Mouse (Mus musculus) spleen, postnatal 4 days (tissue): ENCODE data around the gene Dnajb12.
"Not testable (repeated sequence)": the region's sequence is repeated elsewhere in the genome, so short reads cannot be mapped to it uniquely, and the experiment has no call there.

ENCODE experiments used
- DNase-seq, 2 experiments: peaks; one replicate each; pipeline ENCODE4 v3.0.0; 2022; ENCODE audit warnings: low spot score in 2 of 2

Dnajb12 gene

DNA sequence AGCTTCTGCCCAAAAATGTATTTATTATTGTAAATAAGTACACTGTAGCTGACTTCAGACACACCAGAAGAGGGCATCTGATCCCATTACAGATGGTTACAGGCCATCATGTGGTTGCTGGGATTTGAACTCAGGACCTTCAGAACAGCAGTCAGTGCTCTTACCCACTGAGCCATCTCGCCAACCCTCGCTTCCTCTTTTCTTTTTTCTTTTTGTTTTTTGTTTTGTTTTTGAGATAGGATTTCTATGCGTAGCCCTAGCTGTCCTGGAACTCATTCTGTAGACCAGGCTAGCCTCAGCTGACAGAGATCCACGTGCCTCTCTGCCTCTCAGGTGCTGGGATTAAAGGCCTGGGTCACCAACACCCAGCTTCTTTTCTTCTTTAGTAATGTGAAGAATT lies 6.7 kb upstream of the Dnajb12 start:
- not testable (repeated sequence) for DNase-seq

DNA sequence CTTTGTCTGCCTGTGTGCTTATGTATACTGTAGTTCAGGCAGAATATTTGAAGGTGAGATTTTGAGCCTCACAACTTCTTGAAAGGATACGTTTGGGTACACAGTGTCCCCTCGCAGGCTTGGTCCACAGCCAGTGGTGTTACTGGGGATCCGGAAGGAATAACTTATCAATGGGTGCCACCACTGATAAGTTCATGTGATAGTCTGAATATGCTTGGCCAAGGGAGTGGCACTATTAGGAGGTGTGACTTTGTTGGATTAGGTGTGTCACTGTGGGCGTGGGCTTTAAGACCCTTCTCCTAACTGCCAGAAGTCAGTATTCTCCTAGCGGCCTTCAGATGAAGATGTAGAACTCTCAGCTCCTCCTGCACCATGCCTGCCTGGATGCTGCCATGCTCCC lies 6.2 kb upstream of the Dnajb12 start:
- DNase-seq, result no peak

DNA sequence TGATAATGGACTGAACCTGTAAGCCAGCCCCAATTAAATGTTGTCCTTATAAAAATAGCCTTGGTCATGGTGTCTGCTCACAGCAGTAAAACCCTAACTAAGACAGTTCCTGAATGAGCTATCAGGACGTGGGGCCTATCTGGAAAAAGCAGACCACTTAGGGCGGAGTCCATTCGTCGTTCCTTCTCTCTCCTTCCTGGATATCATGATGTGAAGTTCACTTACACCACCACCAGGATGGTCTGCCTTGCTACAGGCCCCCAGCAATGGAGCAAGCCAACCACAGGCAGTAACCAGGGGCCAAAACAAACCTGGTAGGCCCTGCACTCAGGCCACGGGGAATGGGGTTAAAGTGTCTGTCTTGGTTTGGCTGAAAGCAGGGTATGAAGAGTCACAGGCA lies 5.7 kb upstream of the Dnajb12 start:
- peak in 1 of 2 experiments; percentile 67 for DNase-seq

DNA sequence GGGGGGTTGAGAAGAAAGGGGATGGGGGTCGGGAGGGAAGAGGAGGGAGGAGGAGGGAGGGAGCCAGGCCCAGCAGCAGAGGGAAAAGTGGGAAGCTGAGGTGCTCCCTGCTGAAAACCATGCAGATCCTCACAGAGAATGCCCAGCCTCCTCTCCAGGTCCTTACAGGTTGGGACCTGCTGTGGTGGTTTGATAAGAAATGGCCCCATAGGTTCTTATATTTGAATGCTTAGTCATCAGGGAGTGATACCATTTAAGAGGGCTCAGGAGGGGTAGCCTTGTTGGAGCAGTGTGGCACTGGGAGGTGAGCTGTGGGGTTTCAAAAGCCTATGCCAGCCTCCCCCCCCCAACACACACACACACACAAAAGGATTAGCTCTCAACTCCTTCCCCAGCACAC lies 4.0 kb upstream of the Dnajb12 start:
- DNase-seq, result peak in 1 of 2 experiments; percentile 61

DNA sequence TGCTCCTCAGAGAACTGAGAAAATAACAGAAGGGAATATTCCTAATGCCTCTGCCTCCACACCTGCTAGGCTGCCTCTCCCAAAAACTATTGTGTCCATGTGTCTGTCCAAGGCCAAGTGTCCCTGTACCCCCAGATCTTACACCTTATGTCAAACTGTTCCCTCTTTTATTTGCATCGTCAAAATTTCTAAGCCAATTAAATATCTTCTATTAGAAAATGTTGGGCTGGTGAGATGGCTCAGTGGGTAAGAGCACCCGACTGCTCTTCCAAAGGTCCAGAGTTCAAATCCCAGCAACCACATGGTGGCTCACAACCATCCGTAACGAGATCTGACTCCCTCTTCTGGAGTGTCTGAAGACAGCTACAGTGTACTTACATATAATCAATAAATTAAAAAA lies 2.7 kb upstream of the Dnajb12 start:
- not testable (repeated sequence) for DNase-seq

DNA sequence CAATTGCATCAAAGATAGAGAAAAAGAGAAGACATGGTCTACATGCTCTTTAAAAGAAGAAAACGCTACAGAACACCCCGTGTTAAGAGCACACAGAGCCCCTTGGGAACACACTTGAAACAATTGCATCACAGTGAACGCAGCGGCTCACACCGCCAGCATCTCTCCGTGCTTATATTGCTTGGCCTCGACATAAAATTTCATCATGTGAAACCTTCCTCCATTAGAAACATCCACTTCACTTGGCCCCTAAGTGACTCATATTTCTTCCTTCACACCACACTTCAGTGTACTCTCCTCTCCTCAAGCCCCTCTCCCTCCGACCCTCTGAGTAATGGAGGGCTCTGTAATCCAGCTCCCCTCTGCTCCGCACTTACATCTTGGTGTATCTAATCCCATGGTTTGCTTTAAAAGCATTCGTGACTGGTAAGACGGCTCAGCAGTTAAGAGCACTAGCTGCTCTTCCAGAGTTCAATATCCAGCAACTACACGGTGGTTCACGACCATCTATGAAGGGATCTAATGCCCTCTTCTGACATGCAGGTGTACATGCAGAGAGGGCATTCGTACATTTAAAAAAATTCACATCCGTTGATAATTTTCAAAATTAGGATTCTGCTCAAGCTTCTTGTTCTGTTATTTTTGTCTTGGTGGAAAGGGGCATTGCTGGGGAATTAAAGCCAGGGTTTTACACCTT lies 1.8 kb upstream of the Dnajb12 start:
- no peak for DNase-seq

DNA sequence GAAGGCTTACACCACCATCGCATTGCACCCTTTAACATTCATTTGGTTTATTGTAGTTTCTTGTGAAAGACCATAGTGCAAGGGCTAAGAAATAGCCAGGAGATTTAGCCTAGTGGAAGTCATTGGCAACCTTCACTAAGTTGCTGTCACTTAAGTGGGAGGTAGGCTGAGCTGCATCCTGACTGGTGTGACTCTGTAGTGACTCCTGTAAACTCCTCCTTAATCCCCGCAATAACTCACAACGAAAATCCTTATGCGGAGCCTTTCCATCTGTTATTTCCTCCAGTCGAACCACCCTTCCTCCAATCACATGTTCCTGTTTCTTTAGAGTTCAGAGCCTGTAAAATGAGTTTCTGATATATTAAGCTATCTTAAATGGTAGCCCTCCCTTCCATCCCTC lies 533 bp upstream of the Dnajb12 start:
- DNase-seq, result no peak

DNA sequence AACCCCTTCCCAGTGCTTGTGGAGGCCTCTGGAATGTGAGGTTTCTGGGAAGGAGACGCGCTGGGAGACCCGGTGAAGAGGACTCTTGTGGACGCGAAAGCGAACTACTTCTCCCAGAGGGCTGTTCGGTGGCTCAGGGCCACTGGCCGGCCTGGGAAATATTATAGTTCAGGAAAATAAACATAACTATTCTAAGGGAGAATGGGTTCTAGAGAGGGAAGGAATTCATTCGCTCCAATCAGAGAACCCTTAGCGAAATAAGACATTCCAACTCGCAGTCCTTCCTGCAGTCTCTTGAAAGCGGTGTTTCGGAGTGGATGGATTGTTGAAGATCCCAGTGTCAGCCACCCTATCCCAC lies 652 bp downstream of the Dnajb12 start:
- DNase-seq, result no peak

DNA sequence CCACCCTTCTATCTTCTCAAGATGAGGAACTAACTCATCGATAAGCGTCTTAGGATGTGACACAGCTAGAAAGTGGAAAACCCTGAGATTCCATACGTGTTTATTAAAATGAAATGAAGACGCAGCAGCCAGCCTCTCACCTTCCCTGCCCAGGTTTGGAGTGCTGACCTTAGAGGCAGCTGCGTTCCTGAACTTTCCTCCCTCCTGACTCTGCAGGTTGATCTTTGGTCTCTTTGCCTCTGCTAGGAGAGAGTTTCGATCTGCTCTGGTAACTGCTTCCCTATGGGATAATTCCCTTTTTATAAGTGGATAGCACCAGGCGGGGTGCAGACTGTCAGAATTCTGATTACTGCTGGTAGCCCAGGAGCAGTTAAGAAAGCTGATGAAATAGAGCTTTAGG lies 1.5 kb downstream of the Dnajb12 start:
- DNase-seq, result no peak

DNA sequence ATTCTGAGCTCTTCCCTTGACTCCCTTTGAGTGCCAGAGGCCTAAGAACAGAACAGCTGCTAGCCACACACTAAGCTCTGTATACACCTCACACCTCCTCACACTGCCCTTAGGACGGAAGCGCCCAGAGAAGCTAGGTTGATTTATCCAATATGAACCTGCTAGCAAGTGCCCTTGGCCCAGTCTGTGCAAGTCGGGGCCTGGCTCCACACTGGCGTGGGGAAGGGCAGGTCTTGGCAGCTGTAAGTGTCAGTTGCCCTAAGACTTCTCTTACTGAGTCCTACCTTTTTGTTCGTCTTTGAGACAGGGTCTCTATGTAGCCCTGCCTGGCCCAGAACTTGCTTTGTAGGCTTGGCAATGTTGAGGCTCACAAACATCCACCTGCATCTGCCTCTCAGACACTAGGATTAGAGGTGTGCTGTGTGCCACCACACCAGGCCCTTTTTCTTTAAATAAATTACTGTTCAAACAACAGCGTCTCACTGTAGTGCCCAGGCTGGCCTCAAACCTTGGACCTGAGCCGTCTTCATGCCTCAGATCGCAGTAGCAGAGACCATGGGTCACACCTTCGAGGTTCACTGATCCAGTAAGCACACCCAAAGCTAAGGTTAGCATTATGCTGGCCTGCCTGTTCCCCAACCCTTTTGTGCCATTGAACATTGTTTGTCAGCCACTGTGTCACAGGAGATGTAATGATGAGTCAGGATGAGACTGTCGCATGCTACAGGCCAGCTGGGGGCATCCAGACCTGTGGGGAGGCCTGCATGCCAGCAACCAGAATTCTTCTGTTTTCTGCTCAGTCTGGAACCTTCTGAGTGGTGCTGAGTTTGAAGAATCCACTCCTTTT lies 5.2 kb downstream of the Dnajb12 start:
- DNase-seq, result no peak

DNA sequence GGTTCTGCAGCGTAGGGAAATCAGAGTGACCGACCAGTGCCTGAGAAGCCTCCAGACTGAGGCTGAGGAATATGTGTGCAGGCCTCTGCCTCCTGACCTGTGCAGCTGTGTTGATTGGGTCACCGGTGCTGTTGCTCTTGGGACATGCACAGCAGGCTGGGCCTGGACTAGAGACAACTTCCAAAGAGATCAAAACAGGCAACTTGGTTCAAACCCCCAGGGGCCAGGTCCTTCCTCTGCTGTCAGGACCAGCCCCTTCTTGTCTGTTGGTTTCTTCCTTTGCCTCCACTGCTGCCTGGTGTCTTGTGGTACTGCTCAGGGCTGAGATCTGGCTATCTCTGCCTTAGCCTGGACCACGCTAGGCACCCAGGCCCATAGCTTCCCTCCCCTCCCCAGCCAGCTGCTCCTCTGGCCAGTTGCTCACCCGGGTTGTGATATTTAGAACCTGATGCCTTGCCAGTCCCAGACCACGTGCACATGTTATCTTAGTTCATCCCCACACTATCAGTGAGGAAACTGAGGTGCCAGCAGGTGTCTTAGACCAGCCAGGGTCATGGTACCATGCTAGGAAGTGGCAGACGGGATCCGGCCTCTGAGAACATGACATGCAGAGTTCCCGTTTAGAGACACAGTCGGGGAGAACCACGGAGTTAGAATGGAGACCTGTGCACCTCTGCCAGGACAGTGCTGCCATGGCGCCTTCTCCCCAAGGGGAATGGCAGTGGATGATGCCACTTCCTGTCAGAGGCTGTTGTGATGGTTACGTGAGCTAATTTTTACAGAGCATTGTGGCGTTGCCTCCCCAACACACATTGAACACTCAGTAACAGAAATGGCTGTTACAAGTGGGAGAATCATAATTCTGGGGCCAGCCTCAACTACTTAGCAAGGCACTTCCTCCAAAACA lies 6.1 kb downstream of the Dnajb12 start:
- no peak for DNase-seq

DNA sequence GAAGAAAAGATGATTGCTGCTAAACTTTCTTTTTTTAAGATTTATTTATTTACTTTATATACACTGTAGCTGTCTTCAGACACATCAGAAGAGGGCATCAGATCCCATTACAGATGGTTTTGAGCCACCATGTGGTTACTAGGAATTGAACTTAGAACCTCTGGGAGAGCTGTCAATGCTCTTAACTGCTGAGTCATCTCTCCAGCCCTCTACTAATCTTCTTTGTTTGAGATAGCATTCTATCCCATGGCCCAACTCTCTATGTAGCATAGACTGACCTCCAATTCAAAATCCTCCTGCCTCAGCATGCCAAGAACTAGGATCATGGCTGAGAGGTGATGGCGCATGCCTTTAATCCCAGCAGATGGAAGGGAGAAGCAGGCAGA lies 6.7 kb downstream of the Dnajb12 start:
- no peak for DNase-seq

DNA sequence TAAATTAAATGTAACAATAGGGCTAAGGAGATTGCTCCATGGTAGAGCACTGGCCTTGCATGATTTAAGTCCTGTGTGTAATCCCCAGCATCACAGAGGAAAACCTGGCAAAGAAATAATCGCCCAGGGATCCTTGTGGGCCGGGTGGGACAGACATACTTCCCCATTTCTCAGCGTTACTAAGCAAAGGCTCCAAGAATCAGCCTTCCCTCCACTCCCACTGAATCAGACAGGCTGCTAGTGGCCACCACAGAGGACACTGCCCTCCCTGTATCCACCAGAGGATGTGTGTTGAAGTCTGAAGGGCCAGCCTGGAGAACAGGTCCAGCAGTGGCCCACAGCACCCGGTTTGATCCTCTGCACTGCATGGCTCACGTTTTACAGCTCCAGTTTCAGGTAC lies 8.1 kb downstream of the Dnajb12 start:
- DNase-seq, result no peak

DNA sequence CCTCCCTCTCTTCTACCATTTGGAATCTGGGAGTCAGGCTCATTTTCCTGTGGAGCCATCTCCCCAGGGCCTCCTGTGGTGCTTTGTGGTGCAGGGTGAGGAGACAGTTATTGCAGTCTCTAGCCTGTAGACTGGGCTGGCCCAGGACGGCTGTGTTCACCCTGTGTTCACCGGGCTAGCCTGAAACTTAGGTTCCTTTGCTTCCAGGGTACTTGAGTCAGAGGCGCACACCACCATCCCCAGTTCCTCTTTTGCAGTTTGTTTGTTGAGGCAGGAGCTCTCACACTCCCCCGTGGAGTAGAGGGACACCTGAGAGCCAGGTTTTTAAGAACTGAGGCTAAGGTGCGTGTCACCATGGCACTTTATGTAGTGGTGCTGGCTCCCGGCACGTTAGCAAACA lies 10.0 kb downstream of the Dnajb12 start:
- DNase-seq, result no peak

DNA sequence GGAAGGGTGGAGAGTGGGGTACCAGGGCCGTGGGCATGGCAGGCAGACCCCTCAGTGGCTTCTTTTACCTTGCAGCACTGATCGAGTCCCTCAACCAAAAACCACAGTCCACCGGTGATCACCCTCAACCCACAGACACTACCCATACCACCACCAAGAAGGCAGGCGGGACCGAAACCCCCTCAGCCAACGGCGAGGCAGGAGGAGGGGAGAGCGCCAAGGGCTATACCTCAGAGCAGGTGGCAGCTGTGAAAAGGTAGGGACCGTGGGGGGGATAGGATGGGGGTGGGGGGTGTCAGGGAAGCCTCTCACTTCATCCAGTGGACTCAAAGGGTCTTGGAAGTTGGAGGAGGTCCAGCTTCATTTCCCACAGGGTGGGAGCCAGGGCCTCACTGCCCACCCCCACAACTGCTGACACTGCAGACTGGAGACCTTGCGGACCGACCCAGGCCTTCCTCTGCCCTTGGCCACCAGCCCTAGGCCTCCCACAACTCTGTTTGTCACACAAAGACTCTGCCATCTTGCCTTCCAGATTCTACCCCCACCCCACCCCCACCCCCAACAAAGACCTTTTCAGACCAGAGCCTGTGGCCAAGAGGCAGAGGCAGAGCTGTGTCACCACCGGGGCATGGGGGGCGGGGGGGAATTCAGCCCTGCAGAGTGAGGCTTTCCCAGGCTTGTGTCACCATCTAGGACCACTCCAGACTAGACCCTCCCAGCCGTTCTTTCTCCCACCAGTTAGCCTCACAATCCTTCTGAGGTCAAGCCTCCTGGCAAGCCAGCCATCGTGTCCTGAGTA lies 10.8 kb downstream of the Dnajb12 start:
- DNase-seq, result no peak

DNA sequence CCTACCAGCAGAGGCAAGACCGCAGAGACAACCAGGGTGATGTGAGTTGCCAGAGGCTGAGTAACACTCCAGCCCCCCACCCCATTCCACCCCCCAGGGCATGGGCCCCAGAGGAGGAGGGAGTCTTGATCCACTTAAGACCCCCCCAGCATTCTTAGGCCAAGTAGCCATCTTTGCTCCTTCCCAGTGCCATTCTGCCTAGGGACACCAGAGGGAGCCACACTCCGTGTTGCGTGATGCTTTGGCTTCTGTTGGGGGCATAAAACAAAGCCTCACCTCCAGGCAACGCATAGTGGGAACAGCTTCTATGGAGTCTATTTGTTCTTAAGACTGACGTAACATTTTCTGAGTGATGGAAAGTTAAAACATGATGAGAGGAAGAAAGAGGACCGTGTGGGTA lies 13.6 kb downstream of the Dnajb12 start:
- DNase-seq, result peak; percentile 67 to 82

DNA sequence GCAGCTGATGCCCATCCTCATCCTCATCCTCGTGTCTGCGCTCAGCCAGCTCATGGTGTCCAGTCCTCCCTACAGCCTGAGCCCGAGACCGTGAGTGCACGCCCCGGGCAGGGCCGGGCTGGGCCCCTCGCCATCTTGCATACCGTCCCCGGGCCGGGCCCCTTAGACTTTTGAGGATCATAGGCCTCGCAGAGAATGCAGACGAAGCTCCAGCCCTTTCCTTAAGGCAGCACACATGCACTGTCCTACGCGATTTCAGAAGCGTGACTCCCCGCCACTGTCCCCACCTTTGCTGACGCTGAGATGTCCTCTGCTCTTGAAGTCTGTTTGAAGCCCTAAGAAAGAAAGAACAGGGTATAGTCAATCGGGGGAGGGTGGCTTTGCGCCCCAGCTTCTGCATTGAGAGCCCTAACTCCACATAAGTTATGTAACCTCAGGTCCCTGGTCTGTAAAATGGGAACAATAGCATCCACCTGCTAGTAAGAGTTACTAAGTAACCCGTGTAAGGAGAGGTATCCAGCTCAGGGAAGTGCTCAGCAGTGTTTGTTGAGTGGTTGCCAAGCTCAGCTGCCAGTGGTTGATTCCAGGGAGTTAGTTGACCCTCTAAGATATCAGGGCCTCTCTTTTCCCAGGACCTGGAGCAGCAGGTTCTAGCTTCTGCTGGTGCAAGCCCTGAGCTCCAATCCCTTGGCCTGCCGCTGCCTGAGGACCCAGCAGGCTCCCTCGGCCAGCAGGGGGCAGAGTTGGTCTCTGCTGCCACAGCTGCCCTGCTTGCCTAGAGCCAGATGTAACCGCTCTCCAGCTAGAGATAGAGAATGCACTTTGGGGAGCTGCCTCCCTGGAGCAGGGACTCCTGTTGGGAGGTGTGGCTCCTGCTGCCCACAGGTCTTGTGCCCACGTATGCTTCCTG lies 15.2 kb downstream of the Dnajb12 start:
- DNase-seq, result peak; percentile 85 to 97

DNA sequence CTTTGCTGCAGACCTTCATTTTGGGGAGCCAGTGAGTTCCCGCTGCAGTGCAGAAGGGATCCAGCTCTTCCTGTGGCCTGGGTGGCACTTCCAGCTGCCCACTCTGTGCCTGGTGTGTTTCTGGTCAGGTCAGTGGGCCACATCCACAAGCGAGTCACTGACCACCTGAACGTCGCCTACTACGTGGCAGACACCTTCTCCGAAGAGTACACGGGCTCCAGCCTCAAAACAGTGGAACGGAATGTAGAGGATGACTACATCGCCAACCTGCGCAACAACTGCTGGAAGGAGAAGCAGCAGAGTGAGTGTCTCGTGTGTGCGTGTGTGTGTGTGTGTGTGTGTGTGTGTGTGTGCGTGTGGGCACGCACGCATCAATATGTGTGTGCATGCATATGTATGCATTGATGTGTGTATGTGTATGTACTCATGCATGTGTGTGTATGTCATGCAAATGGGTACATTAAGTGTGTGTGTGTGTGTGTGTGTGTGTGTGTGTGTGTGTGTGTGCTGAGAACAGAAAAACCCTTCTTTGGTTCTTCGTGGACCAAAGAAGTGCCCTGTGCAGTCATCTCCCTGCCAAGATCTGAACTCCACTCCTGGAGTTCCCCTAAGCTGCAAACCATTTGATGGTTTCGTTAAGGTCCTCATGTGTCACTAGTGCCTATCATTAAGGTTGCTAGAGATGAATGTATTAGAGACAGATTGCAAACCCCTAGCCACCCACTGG lies 16.3 kb downstream of the Dnajb12 start:
- no peak for DNase-seq

DNA sequence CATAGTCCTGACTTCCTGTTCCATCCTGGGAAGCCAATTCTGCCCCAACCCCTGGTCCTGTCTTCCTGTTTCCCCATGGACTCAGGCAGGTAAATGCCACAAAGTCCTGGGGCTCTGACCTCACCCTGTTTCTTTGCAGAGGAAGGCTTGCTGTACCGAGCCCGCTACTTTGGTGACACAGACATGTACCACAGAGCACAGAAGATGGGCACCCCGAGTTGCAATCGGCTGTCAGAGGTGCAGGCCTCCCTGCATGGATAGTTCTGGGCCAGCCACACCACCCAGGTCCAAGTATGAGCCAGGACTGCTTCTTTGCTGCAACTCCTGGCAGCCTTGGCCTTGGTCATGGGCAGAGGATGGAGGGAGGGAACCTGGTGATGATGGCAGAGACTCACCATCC lies 16.9 kb downstream of the Dnajb12 start:
- DNase-seq, result no peak

DNA sequence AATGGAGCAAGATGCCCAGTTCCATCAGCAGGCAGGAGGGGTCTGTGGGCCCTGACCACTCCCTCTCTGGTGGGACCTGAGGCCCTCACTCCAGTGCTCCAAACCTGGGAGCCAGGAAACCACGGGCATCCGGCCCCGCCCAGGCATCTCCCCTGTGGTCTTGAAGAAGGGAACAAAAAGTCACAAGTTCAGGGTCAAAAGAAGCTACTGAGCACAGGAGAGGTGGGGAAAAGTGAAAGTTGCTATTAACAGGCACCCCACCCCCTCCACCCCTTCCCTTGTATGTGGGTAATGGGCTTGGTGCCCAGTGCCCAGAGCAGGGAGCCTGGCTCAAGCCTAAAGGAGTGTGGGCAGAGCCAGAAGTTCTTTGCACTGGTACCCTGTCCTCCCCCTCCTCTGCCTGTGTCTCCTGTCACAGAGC lies 17.6 kb downstream of the Dnajb12 start:
- DNase-seq, result peak; percentile 68 to 80
